Mouse (Mus musculus) adipocyte (in vitro differentiated cells): ENCODE results near the gene Trex2.

Experiments
- DNase-seq: peaks from one replicate; pipeline ENCODE4 v3.0.0-alpha.2; 2016; ENCODE audit warnings: low spot score

The Trex2 gene

GRCm38 (mm10) chrX:73435252-73435651 lies at the start of gene Trex2:
TSS of gene Trex2 (minus strand) at chrX:73435344.
- no peak for DNase-seq

- no peak for DNase-seq
Measured at GRCm38 (mm10) chrX:73484870-73485269, 49.7 kb upstream of the Trex2 start.

GRCm38 (mm10) chrX:73484076-73484475 lies 48.9 kb upstream of the Trex2 start:
- no peak for DNase-seq

GRCm38 (mm10) chrX:73483484-73483810 lies 48.3 kb upstream of the Trex2 start, which contains the start of gene Bgn:
TSS of gene Bgn (plus strand) at chrX:73483602.
- DNase-seq: peak; percentile 50

GRCm38 (mm10) chrX:73482643-73483483 lies 47.7 kb upstream of the Trex2 start:
- DNase-seq: peak; percentile 48

GRCm38 (mm10) chrX:73480334-73480733 lies 45.2 kb upstream of the Trex2 start:
- peak; percentile 49 for DNase-seq

- DNase-seq: peak; percentile 42
Measured at GRCm38 (mm10) chrX:73479656-73480055, 44.5 kb upstream of the Trex2 start.

- peak; percentile 69 for DNase-seq
Measured at GRCm38 (mm10) chrX:73477500-73477899, 42.4 kb upstream of the Trex2 start.

GRCm38 (mm10) chrX:73476621-73477020 lies 41.5 kb upstream of the Trex2 start:
- peak; percentile 67 for DNase-seq

- DNase-seq: no peak
Measured at GRCm38 (mm10) chrX:73475658-73476256, 40.6 kb upstream of the Trex2 start.

- peak; percentile 60 for DNase-seq
Measured at GRCm38 (mm10) chrX:73474340-73475165, 39.4 kb upstream of the Trex2 start.

- no peak for DNase-seq
Measured at GRCm38 (mm10) chrX:73471764-73472163, 36.6 kb upstream of the Trex2 start.

GRCm38 (mm10) chrX:73468752-73469151 lies 33.6 kb upstream of the Trex2 start:
- peak; percentile 58 for DNase-seq

- DNase-seq: peak; percentile 93
Measured at GRCm38 (mm10) chrX:73468330-73468729, 33.2 kb upstream of the Trex2 start.

GRCm38 (mm10) chrX:73467446-73468241 lies 32.5 kb upstream of the Trex2 start:
- DNase-seq: peak; percentile 71

- peak; percentile 86 for DNase-seq
Measured at GRCm38 (mm10) chrX:73465483-73466186, 30.5 kb upstream of the Trex2 start.

GRCm38 (mm10) chrX:73460792-73461191 lies 25.6 kb upstream of the Trex2 start:
- DNase-seq: no peak

GRCm38 (mm10) chrX:73458877-73459392 lies 23.8 kb upstream of the Trex2 start, which contains the start of gene Haus7:
TSS of gene Haus7 (minus strand) at chrX:73459044.
- DNase-seq: peak; percentile 96

GRCm38 (mm10) chrX:73451949-73452348 lies 16.8 kb upstream of the Trex2 start:
- peak; percentile 60 for DNase-seq

GRCm38 (mm10) chrX:73441428-73441827 lies 6.3 kb upstream of the Trex2 start:
- peak; percentile 22 for DNase-seq

- DNase-seq: no peak
Measured at GRCm38 (mm10) chrX:73432850-73433249, 2.3 kb downstream of the Trex2 start.
